Mouse (Mus musculus) kidney, postnatal 10 days (tissue): ENCODE measurements around the gene Akap7.

Experiments used
- DNase-seq: peaks from one replicate; pipeline ENCODE4 v3.0.0; 2021; ENCODE audit warnings: mixed read lengths

Akap7 gene

GRCm38 (mm10) chr10:25297666-25298263 lies 9.9 kb downstream of the Akap7 start:
- DNase-seq = no peak

GRCm38 (mm10) chr10:25296657-25297369 lies 10.9 kb downstream of the Akap7 start:
- DNase-seq = peak; percentile 95

- no peak for DNase-seq
Observed at GRCm38 (mm10) chr10:25296286-25296656, 11.4 kb downstream of the Akap7 start.

GRCm38 (mm10) chr10:25295836-25296235 lies 11.8 kb downstream of the Akap7 start:
- no peak for DNase-seq

- DNase-seq = no peak
Observed at GRCm38 (mm10) chr10:25294999-25295398, 12.7 kb downstream of the Akap7 start.

- DNase-seq = no peak
Observed at GRCm38 (mm10) chr10:25293796-25294195, 13.9 kb downstream of the Akap7 start.

- DNase-seq = peak; percentile 41
Observed at GRCm38 (mm10) chr10:25291053-25291452, 16.6 kb downstream of the Akap7 start.

GRCm38 (mm10) chr10:25285100-25285811 lies 22.4 kb downstream of the Akap7 start:
- peak; percentile 37 for DNase-seq

GRCm38 (mm10) chr10:25284427-25285099 lies 23.1 kb downstream of the Akap7 start:
- DNase-seq = no peak

GRCm38 (mm10) chr10:25283397-25283796 lies 24.3 kb downstream of the Akap7 start:
- peak; percentile 44 for DNase-seq

GRCm38 (mm10) chr10:25280141-25280540 lies 27.5 kb downstream of the Akap7 start:
- DNase-seq = no peak

- no peak for DNase-seq
Observed at GRCm38 (mm10) chr10:25279406-25279805, 28.3 kb downstream of the Akap7 start.

GRCm38 (mm10) chr10:25275492-25275891 lies 32.2 kb downstream of the Akap7 start:
- no peak for DNase-seq

GRCm38 (mm10) chr10:25274621-25275330 lies 32.9 kb downstream of the Akap7 start:
- DNase-seq = no peak

- DNase-seq = no peak
Observed at GRCm38 (mm10) chr10:25273731-25274130, 33.9 kb downstream of the Akap7 start.

GRCm38 (mm10) chr10:25271756-25272155 lies 35.9 kb downstream of the Akap7 start:
- DNase-seq = no peak

GRCm38 (mm10) chr10:25271207-25271606 lies 36.5 kb downstream of the Akap7 start:
- DNase-seq = no peak

- no peak for DNase-seq
Observed at GRCm38 (mm10) chr10:25268476-25269351, 39.0 kb downstream of the Akap7 start.

- DNase-seq = peak; percentile 34
Observed at GRCm38 (mm10) chr10:25261176-25261575, 46.5 kb downstream of the Akap7 start.

- DNase-seq = no peak
Observed at GRCm38 (mm10) chr10:25260724-25261123, 46.9 kb downstream of the Akap7 start.

- no peak for DNase-seq
Observed at GRCm38 (mm10) chr10:25258171-25258570, 49.5 kb downstream of the Akap7 start.

GRCm38 (mm10) chr10:25257466-25257865 lies 50.2 kb downstream of the Akap7 start:
- peak; percentile 35 for DNase-seq
